Mouse (Mus musculus): Measurements from ENCODE around the gene 6430548M08Rik.

GRCm38 (mm10) chr8:120201351-120201750 is 87.4 kb downstream of the 6430548M08Rik start:
- no peak for TF ChIP-seq CTCF (IDR thresholded peaks at IDR 0.05; ENCODE audit: low read depth)
- no peak for TF ChIP-seq EP300 (IDR thresholded peaks at IDR 0.05; ENCODE audit: low read depth)
